Mouse (Mus musculus): ENCODE data around the gene Gtf2f2. TPM values are rescaled to one million over a fixed set of nuclear protein-coding genes. Genes with fewer than 3 reads are reported as not detected.

Gene Gtf2f2
- total RNA-seq, 2 experiments from 2014 or later: 21.8 to 24.8 TPM

- peak; percentile 73 for DNase-seq
These were observed 146.9 kb downstream of the Gtf2f2 start for GRCm38 (mm10) chr14:75863549-75864409.

GRCm38 (mm10) chr14:75862701-75863100, 148.0 kb downstream of the Gtf2f2 start:
- no peak for DNase-seq

DNA sequence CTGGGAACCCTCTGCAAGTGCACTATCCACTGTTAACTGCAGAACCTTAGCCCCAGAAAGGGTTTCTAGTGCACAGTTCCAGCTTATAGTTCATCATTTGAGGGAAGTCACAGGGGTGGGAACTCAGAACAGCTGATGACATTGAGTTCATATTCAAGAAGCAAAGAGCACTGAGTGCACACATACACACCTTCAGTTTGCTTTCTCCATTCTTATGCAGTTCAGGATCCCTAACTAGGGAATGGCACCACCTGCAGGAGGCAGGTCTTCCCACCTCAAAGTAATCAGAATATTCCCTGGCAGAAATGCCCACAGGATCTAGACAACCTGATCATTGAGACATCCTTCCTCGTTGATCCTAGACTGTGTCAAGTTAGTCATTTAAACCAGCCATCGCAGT, 151.0 kb downstream of the Gtf2f2 start:
- DNase-seq: no peak

- no peak for DNase-seq
These were observed 152.5 kb downstream of the Gtf2f2 start for GRCm38 (mm10) chr14:75858181-75858580.

DNA sequence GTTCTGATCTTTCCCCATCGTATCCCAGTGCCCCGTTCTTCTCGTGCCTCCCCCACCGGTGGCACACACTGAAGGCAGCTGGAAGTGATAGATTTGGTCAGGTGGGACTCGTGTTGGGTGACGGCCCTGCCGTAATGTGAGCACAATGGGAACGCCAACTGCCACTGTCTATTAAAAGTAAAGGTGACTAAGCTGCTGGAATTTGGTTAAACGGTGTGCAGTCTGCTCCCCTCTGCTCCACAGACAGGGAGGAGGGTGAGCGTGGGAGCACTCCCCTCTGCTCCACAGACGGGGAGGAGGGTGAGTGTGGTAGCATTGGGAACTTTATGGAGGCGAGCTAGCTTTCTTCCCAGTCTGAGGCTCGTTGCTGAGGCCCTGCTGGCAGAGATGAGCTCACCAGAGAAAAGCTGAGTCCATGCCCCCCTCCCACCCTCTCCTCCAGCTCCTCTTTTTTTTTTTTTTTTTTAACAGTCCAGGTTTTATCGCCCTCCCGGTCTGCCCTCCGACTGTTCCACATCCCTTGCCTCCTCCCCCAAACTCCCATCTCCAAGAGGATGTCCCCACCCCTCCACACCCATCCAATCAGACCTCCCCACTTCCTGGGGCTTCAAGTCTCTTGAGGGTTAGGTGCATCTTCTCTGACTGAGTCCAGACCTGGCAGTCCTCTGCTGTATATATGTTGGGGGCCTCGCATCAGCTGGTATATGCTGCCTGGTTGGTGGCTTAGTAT, 155.2 kb downstream of the Gtf2f2 start:
- DNase-seq: no peak

GRCm38 (mm10) chr14:75852016-75852415, 158.6 kb downstream of the Gtf2f2 start:
- DNase-seq: no peak

- no peak for DNase-seq
These were observed 159.8 kb downstream of the Gtf2f2 start for GRCm38 (mm10) chr14:75850819-75851218.

DNA sequence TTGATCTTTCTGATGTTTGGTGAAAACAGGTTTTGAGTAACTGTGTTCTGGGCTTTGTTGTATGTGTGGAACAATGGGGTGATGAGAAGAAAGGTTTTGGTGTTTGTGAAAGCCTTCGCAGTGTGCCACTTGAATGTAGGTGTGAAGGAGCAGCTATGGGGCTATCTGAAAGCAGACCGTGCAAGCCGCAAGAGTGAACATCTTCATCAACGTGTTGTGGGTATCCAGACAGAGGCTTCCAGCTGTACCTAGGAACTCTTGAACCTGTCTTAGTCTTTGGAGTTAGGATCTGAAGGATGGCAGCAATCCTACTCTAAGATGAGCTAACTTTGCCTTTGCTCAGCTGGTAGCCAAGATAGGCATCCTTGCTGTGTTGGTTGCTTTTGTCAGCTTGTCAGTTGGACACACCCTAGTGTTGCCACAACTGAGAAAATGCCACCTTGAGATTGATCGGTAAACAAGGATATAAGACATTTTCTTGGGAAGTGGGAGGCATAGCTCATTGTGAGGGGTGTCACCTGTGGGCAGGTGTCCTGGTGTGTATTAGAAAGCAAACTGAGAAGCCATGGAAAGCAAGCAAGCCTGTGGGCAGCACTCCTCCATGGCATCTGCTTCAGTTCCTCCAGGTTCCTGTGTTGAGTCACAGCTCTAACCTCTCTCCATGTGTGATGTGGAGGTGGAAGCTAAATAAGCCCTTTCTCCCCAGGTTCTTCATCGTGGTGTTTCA, 160.7 kb downstream of the Gtf2f2 start:
- DNase-seq: no peak

GRCm38 (mm10) chr14:75849236-75849635, 161.4 kb downstream of the Gtf2f2 start:
- DNase-seq: no peak

DNA sequence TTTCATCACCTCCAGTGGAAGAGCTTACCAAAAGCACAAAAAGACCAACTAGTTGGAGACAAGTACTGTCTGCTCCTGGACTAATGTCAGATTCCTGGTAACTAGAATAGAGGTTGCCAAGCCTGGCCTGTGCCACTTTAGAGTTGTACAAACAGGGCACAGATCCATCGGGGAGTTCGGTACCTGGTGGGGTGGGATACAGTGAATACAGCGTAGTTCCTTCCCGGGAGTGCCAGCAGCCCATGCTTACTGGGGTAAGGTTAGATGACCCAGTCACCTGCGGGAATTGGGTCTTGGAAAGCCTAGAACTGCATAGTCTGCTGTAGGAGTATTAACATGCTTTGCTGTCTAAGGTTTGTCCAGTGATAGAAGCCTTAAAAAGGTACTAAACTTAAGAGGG, 162.2 kb downstream of the Gtf2f2 start:
- DNase-seq: no peak

GRCm38 (mm10) chr14:75847669-75848068, 163.0 kb downstream of the Gtf2f2 start:
- DNase-seq: no peak

Other genes starting within 250 kb of the Gtf2f2 start
- 10 to 100 TPM; 35.2 to 50.6 TPM for gene Slc25a30, start 223.8 kb downstream of the Gtf2f2 start, total RNA-seq (2021)
- 1,000 to 10,000 TPM; 3,217 to 3,266 TPM for gene Tpt1, start 165.8 kb downstream of the Gtf2f2 start, total RNA-seq (2021)
- gene Kctd4, start 55.9 kb downstream of the Gtf2f2 start, total RNA-seq (2021): not detected
- gene Gpalpp1, start 99.9 kb upstream of the Gtf2f2 start, total RNA-seq (2021): 10 to 100 TPM; 16.3 to 16.7 TPM
- 1 to 10 TPM; 7.2 to 7.6 TPM for gene Nufip1, start 100.0 kb upstream of the Gtf2f2 start, total RNA-seq (2021)

Measured in adrenal gland, postnatal 10 days (tissue).